Mouse (Mus musculus): Measurements from ENCODE around the gene Dnah11.

Dnah11 gene

DNA sequence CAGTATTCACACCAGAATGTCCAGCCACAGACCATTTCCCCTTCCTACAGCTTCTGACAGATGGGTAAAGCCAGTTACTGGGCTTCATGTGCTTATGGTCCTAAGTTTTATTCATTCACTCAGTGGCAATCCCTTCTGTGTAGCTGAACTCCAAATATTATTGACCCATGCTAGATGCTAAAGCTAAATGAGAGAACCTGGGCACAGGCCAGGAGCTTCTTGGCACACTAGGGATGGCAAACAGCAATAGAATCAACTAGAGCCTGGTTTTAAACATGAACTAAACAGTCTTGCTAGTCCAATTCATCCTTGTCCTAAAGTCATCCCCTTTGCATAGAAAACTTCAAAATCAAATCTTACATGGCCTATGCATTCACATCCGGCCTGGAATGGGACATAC is 113.6 kb downstream of the Dnah11 start:
- DNase-seq (ENCODE audit: low read depth): no peak

GRCm38 (mm10) chr12:118084806-118085205 is 114.0 kb downstream of the Dnah11 start:
- no peak for DNase-seq (ENCODE audit: low read depth)

- no peak for DNase-seq (ENCODE audit: low read depth)
These were observed 114.7 kb downstream of the Dnah11 start for GRCm38 (mm10) chr12:118084134-118084533.

DNA sequence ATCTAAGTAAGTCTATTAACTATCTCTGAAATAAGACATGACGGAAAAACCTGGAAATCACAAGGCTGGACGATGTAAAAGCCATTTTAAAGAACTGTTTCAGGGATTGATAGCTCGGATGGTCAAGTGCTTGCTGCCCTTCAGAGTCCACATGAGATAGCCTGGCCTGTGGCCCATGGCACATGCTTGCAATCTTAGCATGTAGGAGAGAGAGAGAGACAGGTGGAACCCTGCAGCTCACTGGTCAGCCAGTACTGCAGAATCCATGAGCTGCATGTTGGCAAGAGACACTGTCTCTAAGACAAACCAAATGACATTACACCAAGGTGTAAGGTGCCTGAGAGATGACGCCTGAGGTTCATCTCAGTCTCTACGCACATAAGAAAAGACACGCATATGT is 118.4 kb downstream of the Dnah11 start:
- DNase-seq (ENCODE audit: low read depth): no peak

DNA sequence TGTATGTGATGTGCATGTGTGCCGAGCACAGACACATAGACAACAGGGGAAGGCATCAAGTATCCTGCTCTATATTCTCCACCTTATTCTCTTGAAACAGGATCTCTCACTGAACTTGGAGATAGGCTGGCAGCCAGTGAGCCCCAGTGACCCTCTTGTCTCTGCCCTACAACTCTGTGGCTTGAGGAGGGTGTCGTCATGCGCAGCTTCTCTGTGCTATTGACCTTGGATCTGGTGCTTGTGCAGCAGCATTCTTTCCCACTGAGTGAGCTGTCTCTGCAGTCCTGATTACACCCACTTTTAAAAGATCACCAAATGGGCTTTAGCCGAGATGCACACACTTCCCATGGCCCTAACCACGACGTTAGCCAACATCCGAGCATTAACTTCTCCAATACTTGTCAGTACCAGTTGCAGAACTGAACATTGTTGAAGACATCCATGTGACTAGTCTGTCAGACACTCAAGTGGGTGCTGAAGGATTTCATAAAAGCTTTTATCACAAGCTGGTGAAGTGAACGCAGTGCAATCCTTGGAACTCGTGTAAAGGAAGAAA is 120.3 kb downstream of the Dnah11 start:
- DNase-seq (ENCODE audit: low read depth): no peak

GRCm38 (mm10) chr12:118076802-118077201 is 122.0 kb downstream of the Dnah11 start:
- DNase-seq (ENCODE audit: low read depth): no peak

DNA sequence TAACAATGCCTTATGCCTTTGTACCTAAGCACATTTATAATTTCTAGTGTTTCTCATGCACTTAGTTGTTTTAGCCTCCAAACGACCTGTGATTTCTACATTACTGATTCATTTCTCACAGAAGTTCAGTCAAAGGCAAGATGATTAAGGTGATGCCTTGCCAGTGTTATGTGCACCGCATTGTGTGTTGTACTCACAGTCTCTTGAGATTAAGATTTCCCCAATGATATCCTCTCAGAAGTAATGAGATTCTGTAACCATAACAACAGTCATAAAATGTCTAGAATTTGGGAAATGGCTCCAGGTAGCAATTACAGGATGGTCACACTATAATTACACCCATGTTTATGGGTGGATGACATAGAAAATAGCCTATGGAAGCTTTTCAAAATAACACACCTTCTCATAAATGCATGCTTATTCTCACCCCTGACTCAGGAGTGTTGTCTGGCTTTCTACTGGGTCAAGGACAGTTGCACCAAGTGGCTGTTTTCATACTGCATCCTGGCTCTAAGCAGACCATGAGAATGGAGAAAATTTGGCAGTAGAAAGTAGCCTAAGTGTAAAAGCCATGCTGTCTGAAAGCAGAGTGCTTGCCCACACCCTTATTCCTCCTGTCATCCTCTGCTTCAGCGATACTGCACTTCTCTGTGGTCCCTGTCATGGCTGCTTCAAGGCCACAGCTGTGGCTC is 126.5 kb downstream of the Dnah11 start:
- DNase-seq (ENCODE audit: low read depth): no peak

GRCm38 (mm10) chr12:118071667-118072066 is 127.2 kb downstream of the Dnah11 start:
- peak; percentile 28 for DNase-seq (ENCODE audit: low read depth)

DNA sequence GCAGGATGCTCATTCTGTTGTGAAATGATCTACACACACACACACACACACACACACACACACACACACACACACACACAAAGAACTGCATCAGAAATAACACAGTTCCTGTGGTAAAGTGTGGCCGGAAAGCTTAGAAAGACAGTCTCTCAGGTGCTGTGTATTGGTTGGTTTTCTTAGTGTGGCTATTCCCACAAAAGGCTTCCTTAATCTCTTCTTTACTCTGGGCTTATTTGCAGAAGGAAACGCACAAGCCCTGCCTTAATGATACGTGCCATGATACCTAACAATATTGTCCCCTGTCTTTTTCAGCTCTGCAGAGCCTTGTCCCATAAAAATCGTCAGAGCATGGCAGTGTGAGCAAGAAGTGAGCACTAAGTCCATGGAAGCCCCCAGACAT is 130.1 kb downstream of the Dnah11 start:
- no peak for DNase-seq (ENCODE audit: low read depth)

- DNase-seq (ENCODE audit: low read depth): no peak
These were observed 136.5 kb downstream of the Dnah11 start for GRCm38 (mm10) chr12:118062343-118062742.

- DNase-seq (ENCODE audit: low read depth): no peak
These were observed 142.0 kb downstream of the Dnah11 start for GRCm38 (mm10) chr12:118056876-118057275.

- no peak for DNase-seq (ENCODE audit: low read depth)
These were observed 153.5 kb downstream of the Dnah11 start for GRCm38 (mm10) chr12:118045381-118045780.

DNA sequence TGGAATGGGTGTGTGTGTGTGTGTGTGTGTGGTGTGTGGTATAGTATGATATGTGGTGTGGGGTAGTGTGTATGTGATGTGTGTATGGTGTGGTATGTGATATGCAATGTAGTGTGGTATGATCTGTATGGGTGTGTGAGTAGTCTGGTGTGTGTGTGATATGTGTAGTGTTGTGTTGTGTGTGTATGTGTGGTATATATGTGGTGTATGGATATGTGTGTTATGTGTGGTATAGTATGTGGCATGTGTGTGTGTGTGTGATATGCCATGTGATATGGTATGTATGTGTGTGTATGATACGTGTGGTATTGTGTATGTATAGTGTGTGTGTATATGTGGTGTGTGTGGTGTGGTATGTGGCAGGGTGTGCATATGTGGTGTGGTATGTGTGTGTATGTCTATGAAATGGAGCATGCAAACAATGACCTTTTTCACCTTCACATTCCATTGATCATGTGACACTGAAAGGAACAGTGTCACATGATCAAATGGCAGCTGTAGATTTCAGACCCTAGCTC is 155.7 kb downstream of the Dnah11 start:
- no peak for DNase-seq (ENCODE audit: low read depth)

DNA sequence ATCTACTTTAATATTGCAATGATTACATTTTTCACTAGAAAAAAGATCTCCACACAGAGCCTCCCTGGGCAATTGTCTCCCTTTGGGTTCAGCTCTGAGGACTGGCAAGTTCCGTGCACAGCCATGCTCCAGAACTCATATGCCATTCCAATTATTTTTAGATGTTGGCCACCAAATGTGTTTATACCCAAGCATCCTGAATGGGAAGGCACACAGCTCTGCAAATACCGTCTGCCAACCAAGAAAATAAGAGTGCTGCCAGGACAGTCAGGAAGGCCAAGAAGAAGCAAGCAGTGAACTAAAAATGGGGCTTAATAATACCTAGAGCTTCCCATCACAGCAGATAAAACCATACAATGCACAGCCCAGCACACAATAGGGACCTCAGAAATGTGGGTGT is 156.6 kb downstream of the Dnah11 start:
- DNase-seq (ENCODE audit: low read depth): no peak

DNA sequence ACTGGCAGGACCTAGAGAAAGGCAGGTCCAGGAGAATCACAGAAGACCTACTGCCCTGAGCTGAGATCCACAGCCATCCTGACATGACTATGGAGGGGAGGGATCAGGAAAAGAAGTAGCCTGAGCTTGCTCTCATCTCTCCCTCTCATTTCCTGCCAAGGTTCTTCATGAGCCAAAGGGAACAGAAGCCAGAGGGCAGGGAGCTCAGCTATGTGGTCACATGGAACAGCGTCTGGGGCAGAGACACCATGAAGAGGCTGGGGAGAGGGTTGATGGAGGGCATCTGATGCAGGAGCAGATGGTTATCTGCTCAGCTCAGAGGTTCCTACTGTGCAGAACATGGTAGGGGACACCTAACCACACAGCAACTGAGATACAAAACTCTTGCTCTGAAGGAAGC is 163.9 kb downstream of the Dnah11 start:
- no peak for DNase-seq (ENCODE audit: low read depth)

- DNase-seq (ENCODE audit: low read depth): no peak
These were observed 173.1 kb downstream of the Dnah11 start for GRCm38 (mm10) chr12:118025771-118026170.

- DNase-seq (ENCODE audit: low read depth): no peak
These were observed 179.9 kb downstream of the Dnah11 start for GRCm38 (mm10) chr12:118018936-118019335.

- DNase-seq (ENCODE audit: low read depth): no peak
These were observed 185.0 kb downstream of the Dnah11 start for GRCm38 (mm10) chr12:118013872-118014271.

- DNase-seq (ENCODE audit: low read depth): no peak
These were observed 186.9 kb downstream of the Dnah11 start for GRCm38 (mm10) chr12:118011921-118012320.

DNA sequence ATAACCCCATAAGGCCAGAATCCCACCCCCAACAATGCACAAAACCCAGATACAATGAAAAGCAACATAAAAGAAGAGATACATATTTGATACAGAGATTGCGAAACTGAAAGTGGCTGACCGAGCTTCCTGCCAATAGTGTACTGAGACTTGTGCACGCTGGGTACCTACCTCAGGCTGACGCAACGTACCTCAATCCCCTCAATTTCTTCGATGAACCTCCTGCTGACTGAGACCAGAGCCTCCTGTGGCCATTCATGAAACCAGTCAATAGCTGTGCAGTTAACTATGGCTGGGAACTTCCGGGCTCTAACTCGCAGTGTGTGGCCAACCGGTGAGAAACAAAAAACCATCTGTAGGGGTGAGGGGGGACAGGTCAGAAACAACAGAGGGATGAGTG is 203.9 kb downstream of the Dnah11 start:
- DNase-seq (ENCODE audit: low read depth): peak; percentile 88

DNA sequence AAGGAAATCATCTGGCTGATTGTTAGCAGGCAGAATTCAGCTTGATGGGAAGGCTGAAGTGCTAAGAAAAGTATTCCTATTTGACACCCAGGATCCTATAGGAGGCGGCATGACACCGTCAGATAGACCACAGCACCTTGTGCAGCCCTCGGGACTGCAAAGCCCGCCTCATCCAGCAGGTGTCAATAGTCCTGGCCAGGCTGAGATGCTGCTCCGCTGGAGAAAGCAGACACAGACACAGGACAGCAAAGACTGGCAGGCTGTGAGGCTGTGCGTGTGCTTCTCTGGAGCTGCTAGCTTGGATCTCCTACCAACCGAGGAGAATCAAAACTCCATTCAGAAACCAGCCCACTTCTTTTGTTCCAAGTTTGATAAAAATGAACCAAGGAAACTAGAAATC is 205.3 kb downstream of the Dnah11 start:
- DNase-seq (ENCODE audit: low read depth): peak; percentile 88

DNA sequence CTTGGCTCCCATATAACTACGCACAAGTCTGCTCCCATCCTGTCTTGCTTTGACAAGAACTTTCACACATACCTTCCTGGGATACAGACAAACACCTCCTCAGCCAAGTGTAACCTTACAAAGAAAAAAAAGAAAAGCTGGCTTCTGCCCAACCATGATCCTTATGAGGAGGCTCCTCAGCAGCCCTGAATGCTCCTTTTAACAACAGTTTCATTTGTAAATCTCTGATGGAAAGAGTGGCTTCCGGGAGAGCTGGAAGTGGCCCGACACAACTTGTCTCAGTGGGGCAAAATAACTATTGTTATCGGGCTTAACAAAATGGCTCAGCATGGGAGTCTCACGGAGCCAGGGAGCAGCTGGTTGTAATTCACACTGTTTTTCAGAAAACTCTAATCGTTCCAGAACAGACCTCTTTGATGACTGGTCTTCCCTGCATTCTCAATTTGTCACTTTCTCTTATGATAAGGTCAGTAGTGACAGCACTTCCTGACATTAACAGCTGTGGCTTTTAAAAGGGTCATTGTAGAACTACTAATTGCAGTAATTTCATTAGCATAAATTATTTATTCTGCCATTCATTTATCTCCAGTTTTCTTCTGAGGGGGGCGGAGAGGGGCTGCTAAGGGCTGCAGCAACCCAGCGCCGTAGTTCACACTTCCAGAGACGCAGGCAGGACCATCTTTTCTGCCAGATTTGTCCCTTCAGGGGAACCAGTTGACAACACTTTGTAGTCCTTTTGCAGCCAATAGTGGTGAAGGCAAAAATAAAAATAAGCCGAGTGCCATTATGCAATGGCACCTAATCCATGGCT is 209.6 kb downstream of the Dnah11 start:
- no peak for DNase-seq (ENCODE audit: low read depth)

- no peak for DNase-seq (ENCODE audit: low read depth)
These were observed 218.5 kb downstream of the Dnah11 start for GRCm38 (mm10) chr12:117980315-117980714.
